Mouse (Mus musculus): ENCODE results near the gene Trim17.

GRCm38 (mm10) chr11:58937909-58938308, 16.6 kb upstream of the Trim17 start:
- TF ChIP-seq CTCF (IDR thresholded peaks at IDR 0.05; ENCODE audit: control insufficient read depth, insufficient read depth, low read length), result no peak
- TF ChIP-seq POLR2A (IDR thresholded peaks at IDR 0.05; ENCODE audit: borderline replicate concordance, control insufficient read depth, low read depth, low read length), result no peak

All from bone marrow, adult 2 months (tissue).